Mouse (Mus musculus) thymus, adult 2 months (tissue): ENCODE measurements at regions not wholly inside any gene's neighbourhood (a gene's known extent, or its start where the extent isn't known, plus 50 kb on each side); places are given as distances from the start of the nearest gene placed in this dataset.

Experiments
- CTCF ChIP-seq: fragments of 200-500 bp; IDR thresholded peaks from 2 replicates; pipeline ENCODE4 v1.5.1; 2012; ENCODE audit warnings: mild to moderate bottlenecking, control low read depth, low read length, moderate library complexity, borderline replicate concordance; ENCODE audit not compliant: control insufficient read depth, poor library complexity, insufficient read depth; ENCODE audit errors: extremely low read depth
- POLR2A ChIP-seq: fragments of 200-500 bp; IDR thresholded peaks from 2 replicates; pipeline ENCODE4 v1.6.1; 2012; ENCODE audit warnings: mild to moderate bottlenecking, low read length, control low read depth, moderate library complexity; ENCODE audit not compliant: control insufficient read depth, poor library complexity, insufficient read depth; ENCODE audit errors: extremely low read depth

DNA sequence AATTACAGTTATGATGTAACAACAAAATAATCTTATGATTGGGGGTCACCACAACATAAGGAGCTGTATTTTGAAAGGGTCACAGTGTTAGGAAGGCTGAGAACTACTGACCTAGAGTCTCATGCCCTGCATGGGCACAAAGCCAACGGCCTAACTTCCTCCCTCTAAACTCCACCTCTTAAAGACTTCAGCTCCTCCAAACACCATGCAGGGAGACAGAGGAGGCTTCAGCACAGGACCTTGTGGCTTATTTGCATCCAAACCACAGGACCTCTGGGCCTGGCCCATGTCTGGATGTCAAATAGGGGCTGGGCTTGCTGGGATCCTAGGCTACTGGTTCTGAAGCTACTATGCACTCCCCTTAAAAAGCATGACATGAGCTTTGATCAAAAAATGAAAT lies 294.7 kb upstream of the Kdm8 start:
- no peak for TF ChIP-seq POLR2A
- TF ChIP-seq CTCF, result no peak
